Mouse (Mus musculus) ES-E14 (cell line): ENCODE measurements at regions not wholly inside any gene's neighbourhood (a gene's known extent, or its start where the extent isn't known, plus 50 kb on each side); places are given as distances from the start of the nearest gene placed in this dataset.

Source experiments
- DNase-seq: peaks from one replicate; pipeline ENCODE4 v3.0.0-alpha.2; 2013; ENCODE audit warnings: low read depth, low spot score
- H3K27ac ChIP-seq: 2 replicates; pipeline ENCODE4 v1.5.1; 2012; ENCODE audit warnings: low read depth, mild to moderate bottlenecking, low read length, moderate library complexity, mixed read lengths; ENCODE audit not compliant: poor library complexity, insufficient read depth, severe bottlenecking
- H3K36me3 ChIP-seq: 2 replicates; pipeline ENCODE4 v1.6.1; 2012; ENCODE audit warnings: mild to moderate bottlenecking, low read length, moderate library complexity, mixed read lengths; ENCODE audit not compliant: control insufficient read depth, poor library complexity, insufficient read depth, severe bottlenecking
- H3K4me1 ChIP-seq, 2 experiments: fragments of 150-350 bp in 1 of 2; sonication (generic) in 1 of 2; 2 replicates each; pipeline ENCODE4 v1.6.1; 2012; ENCODE audit warnings: low read length in 2 of 2, mild to moderate bottlenecking in 1 of 2, mixed read lengths in 1 of 2; ENCODE audit not compliant: control insufficient read depth in 2 of 2, insufficient read depth in 2 of 2, poor library complexity in 1 of 2
- H3K4me3 ChIP-seq, 2 experiments: fragments of 150-350 bp in 1 of 2; sonication (generic) in 1 of 2; 2 replicates each; pipeline ENCODE4 v1.5.1; 2012; ENCODE audit warnings: low read length in 2 of 2, low read depth in 1 of 2, mild to moderate bottlenecking in 1 of 2, mixed read lengths in 1 of 2; ENCODE audit not compliant: insufficient read depth in 1 of 2, poor library complexity in 1 of 2, severe bottlenecking in 1 of 2
- H3K9ac ChIP-seq: 2 replicates; pipeline ENCODE4 v1.6.1; 2012; ENCODE audit warnings: low read depth, mild to moderate bottlenecking, low read length, mixed read lengths; ENCODE audit not compliant: poor library complexity, insufficient read depth, severe bottlenecking
- H3K9me3 ChIP-seq: fragments of 150-350 bp; sonication (generic); 2 replicates; pipeline ENCODE4 v1.6.1; 2012; ENCODE audit warnings: low read depth, mild to moderate bottlenecking, low read length; ENCODE audit not compliant: control insufficient read depth, insufficient read depth
- CHD2 ChIP-seq: IDR thresholded peaks from 2 replicates; pipeline ENCODE4 v1.6.1; 2014; ENCODE audit warnings: mild to moderate bottlenecking, low read depth, low read length, inconsistent platforms
- HCFC1 ChIP-seq: IDR thresholded peaks from 2 replicates; pipeline ENCODE4 v1.6.1; 2012; ENCODE audit warnings: low read length, inconsistent platforms, borderline replicate concordance; ENCODE audit not compliant: insufficient read depth
- MAFK ChIP-seq: IDR thresholded peaks from 2 replicates; pipeline ENCODE4 v1.6.1; 2014; ENCODE audit warnings: mild to moderate bottlenecking, low read depth, low read length, inconsistent platforms; ENCODE audit not compliant: insufficient read depth
- ZC3H11A ChIP-seq: IDR thresholded peaks from 2 replicates; pipeline ENCODE4 v1.6.1; 2012; ENCODE audit warnings: low read depth, mild to moderate bottlenecking, inconsistent platforms, low read length, borderline replicate concordance
- ZNF384 ChIP-seq: IDR thresholded peaks from 2 replicates; pipeline ENCODE4 v1.6.1; 2012; ENCODE audit warnings: low read depth, low read length, inconsistent platforms
- in situ Hi-C, 2 experiments: fragments of 600-800 bp; cut with MboI; formaldehyde crosslinking; loops; one replicate each; pipeline ENCODE4 v1.15.1; 2025; ENCODE audit warnings: low sequenced_read_pairs in 2 of 2, inconsistent platforms in 1 of 2; ENCODE audit not compliant: unreplicated experiment in 2 of 2

DNA sequence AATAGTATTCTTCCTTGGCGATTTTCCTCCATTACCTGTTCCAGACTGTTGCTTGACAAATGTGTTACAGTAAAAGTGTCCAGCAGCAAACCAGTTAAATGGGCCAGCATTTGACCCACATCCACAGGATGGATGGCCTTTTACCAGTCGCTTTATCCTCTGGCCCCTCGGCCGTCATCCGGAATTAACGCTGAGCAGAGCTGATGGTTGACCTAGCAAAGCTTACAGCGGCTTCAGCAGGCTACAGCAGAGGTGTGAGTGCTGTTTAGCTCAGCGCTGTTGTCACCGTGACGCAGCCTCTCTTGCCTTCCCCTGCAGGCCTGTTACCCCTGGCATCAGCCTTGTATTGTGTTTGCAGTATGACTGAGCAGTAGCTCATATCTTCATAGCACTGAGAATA is 159.8 kb upstream of the Eif4g2 start:
- H3K9me3 ChIP-seq = no peaks in the 10 kb centered on the region
- H3K4me1 ChIP-seq = no peaks in the 10 kb centered on the region
- H3K27ac ChIP-seq = no peak overlapping the region
- no peak for DNase-seq
- no peak overlapping the region for H3K9ac ChIP-seq
- in situ Hi-C loops = no loop called here
- TF ChIP-seq CHD2 = no peak
- no peak for TF ChIP-seq ZNF384
- no peak for TF ChIP-seq MAFK
- no peak for TF ChIP-seq ZC3H11A
- TF ChIP-seq HCFC1 = no peak
- H3K36me3 ChIP-seq = no peaks in the 10 kb centered on the region
- H3K4me3 ChIP-seq = no peak overlapping the region

DNA sequence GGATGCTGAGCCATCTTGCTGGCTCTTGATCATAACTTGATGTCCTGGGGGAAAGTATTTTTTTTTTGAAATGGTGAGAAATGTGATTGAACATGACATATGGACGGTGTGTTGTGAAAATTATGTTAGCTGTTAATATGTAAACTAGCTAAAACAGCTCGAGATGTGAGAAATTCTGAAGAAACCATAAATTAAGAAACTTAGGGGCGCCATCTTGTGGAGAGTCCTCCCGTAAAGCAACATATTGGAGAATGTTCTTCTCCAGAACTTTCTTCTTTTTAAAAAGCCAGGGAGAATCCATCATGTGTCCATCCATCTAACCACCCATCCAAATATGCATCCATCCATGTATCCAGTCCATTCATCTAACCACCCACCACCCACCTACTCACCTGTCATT is 158.7 kb upstream of the Eif4g2 start:
- in situ Hi-C loops = no loop called here
- no peak overlapping the region for H3K4me3 ChIP-seq
- DNase-seq = no peak
- H3K27ac ChIP-seq = no peak overlapping the region
- TF ChIP-seq CHD2 (no peak), MAFK (no peak), HCFC1 (no peak), ZC3H11A (no peak), ZNF384 (no peak)
- no peak overlapping the region for H3K9ac ChIP-seq
- no peaks in the 10 kb centered on the region for H3K36me3 ChIP-seq
- no peaks in the 10 kb centered on the region for H3K9me3 ChIP-seq
- H3K4me1 ChIP-seq = no peaks in the 10 kb centered on the region

DNA sequence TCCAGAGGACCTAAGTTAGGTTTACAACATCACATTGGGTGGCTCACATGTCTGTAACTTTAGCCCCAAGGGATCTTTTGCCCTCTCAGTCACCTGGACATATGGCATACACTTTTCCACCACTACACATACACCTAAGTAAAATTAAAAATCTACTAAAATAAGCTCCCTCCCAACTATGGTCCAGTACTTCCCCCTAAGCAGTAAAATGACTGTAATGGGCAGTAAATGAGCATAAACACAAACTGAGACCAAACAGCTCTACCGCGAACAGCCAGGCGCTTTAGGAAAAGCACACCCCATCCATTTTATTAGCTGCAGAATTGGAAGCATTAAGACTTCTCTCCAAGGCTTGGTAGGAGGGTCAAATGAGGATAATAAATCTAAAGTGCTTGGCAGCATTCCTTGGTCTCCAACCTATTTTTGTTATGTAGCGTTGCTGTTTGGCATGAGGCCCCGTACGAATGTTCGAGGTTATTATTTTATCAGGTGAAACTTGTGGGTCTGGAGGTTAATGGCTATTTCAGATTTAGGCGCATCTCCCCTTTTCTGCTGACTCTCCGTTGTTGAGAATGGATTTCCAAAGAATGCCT is 157.5 kb upstream of the Eif4g2 start:
- no peak overlapping the region for H3K9ac ChIP-seq
- TF ChIP-seq MAFK = no peak
- TF ChIP-seq ZC3H11A = no peak
- TF ChIP-seq HCFC1 = no peak
- no peak for TF ChIP-seq CHD2
- TF ChIP-seq ZNF384 = no peak
- no peak for DNase-seq
- in situ Hi-C loops = no loop called here
- no peak overlapping the region for H3K27ac ChIP-seq
- H3K9me3 ChIP-seq = no peaks in the 10 kb centered on the region
- H3K4me1 ChIP-seq = no peaks in the 10 kb centered on the region
- H3K4me3 ChIP-seq = no peak overlapping the region
- H3K36me3 ChIP-seq = no peaks in the 10 kb centered on the region

DNA sequence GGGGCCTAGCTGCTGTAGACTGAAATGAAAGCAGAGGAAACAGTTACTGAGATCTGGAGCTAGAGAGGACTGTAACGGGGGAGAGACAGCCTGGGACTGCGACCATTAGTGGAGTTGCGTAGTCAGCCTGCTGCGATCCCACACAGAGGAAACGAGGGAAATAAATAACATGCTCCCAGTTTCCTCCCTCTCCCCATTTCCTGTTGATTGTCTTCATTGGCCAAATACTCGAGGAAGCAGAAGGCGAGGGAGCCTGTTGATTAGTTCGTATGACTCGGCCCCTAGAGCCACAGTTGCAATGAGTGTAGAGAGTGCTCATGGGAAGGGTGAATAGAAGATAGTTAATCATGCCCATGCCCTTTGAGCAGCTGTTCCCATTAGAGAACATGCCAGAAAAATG is 155.0 kb upstream of the Eif4g2 start:
- Histone ChIP-seq H3K9ac (no peak overlapping the region), H3K36me3 (no peaks in the 10 kb centered on the region), H3K27ac (no peak overlapping the region), H3K4me3 (no peak overlapping the region), H3K4me1 (no peaks in the 10 kb centered on the region), H3K9me3 (no peaks in the 10 kb centered on the region)
- TF ChIP-seq ZC3H11A = no peak
- TF ChIP-seq MAFK = no peak
- TF ChIP-seq ZNF384 = no peak
- no peak for TF ChIP-seq CHD2
- no peak for TF ChIP-seq HCFC1
- DNase-seq = no peak
- in situ Hi-C loops = no loop called here

DNA sequence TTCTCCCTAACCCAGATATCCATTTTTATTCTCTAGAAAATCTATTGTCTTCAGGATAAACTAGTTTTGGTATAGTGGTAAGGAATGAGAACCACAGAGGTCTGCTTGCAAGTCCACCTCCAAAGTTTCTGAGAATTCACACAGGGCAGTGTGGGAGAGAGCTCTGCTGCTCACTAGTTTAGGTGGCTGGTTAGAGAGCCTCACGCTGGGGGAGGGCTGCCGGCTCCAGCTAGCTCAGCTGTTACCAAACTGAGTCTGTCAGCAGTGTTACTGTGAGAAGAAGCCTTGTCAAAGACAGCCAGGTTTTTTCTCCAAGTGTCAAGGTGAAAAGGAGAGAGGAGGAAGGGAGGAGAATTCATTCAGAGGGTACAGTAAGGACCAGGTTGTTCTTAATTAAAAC is 147.8 kb upstream of the Eif4g2 start:
- no peaks in the 10 kb centered on the region for H3K9me3 ChIP-seq
- DNase-seq = no peak
- no peak overlapping the region for H3K4me3 ChIP-seq
- no peaks in the 10 kb centered on the region for H3K36me3 ChIP-seq
- no peaks in the 10 kb centered on the region for H3K4me1 ChIP-seq
- in situ Hi-C loops = no loop called here
- no peak overlapping the region for H3K9ac ChIP-seq
- H3K27ac ChIP-seq = no peak overlapping the region
- TF ChIP-seq HCFC1 (no peak), MAFK (no peak), ZNF384 (no peak), ZC3H11A (no peak), CHD2 (no peak)
